Mouse (Mus musculus): ENCODE measurements around the gene Terb1. TPM values are rescaled to one million over a fixed set of nuclear protein-coding genes. Genes with fewer than 3 reads are reported as not detected.

The Terb1 gene
- polyA plus RNA-seq, 1 experiment from 2014 or later, result 0.21 TPM

- no peaks in the 10 kb centered on the region for H3K27me3 ChIP-seq (replicated peaks)
- 77% methylated on average over 3 of the region's 3 CpGs for WGBS
- no peak for ATAC-seq (ENCODE audit: insufficient read depth, low FRiP score, low read depth)
Measured at GRCm38 (mm10) chr8:104446016-104446415, 63.7 kb downstream of the Terb1 start.

GRCm38 (mm10) chr8:104445248-104445647 is 64.5 kb downstream of the Terb1 start:
- H3K27me3 ChIP-seq (replicated peaks), result no peaks in the 10 kb centered on the region
- no peak overlapping the region for H3K9ac ChIP-seq
- no peak overlapping the region for H3K27ac ChIP-seq
- H3K4me1 ChIP-seq, result peaks cover 11% of the 10 kb centered on the region
- H3K4me2 ChIP-seq, result no peak overlapping the region
- H3K4me3 ChIP-seq (replicated peaks), result no peak overlapping the region
- WGBS, result 60% methylated on average over 6 of the region's 6 CpGs
- H3K9me3 ChIP-seq, result no peaks in the 10 kb centered on the region
- no peaks in the 10 kb centered on the region for H3K36me3 ChIP-seq
- no peak for ATAC-seq (ENCODE audit: insufficient read depth, low FRiP score, low read depth)

More at GRCm38 (mm10) chr8:104446016-104446415, 63.7 kb downstream of the Terb1 start:
- Histone ChIP-seq H3K4me3 (replicated peaks) (no peak overlapping the region), H3K4me1 (peaks cover 8% of the 10 kb centered on the region), H3K9ac (no peak overlapping the region), H3K27ac (no peak overlapping the region), H3K4me2 (no peak overlapping the region), H3K9me3 (no peaks in the 10 kb centered on the region), H3K36me3 (no peaks in the 10 kb centered on the region)

GRCm38 (mm10) chr8:104443125-104443679 is 66.5 kb downstream of the Terb1 start:
- Histone ChIP-seq H3K9me3 (no peaks in the 10 kb centered on the region), H3K4me2 (peak overlapping the region; percentile 79; the same call in 1 of the 2 replicates), H3K4me3 (replicated peaks) (peak overlapping the region; percentile 92), H3K4me1 (peaks cover 11% of the 10 kb centered on the region), H3K27me3 (replicated peaks) (no peaks in the 10 kb centered on the region), H3K9ac (no peak overlapping the region), H3K36me3 (peaks cover 16% of the 10 kb centered on the region), H3K27ac (no peak overlapping the region)
- 64% methylated on average over 7 of the region's 7 CpGs for WGBS
- no peak for ATAC-seq (ENCODE audit: insufficient read depth, low FRiP score, low read depth)

GRCm38 (mm10) chr8:104442299-104443124 is 67.2 kb downstream of the Terb1 start, which contains the start of gene Dync1li2:
Dync1li2 (minus strand) TSS chr8:104443047.
- peak; percentile 84 for ATAC-seq (ENCODE audit: insufficient read depth, low FRiP score, low read depth)
- Histone ChIP-seq H3K27ac (peak within 1 kb of the TSS; percentile 77), H3K36me3 (peaks cover 21% of the 10 kb centered on the region), H3K4me3 (replicated peaks) (peak within 1 kb of the TSS; percentile 92), H3K27me3 (replicated peaks) (no peaks in the 10 kb centered on the region), H3K4me1 (peaks cover 11% of the 10 kb centered on the region), H3K9me3 (no peaks in the 10 kb centered on the region), H3K9ac (peak within 1 kb of the TSS; percentile 80), H3K4me2 (peak within 1 kb of the TSS; percentile 79)
- WGBS, result under 1% methylated on average over 75 of the region's 75 CpGs

GRCm38 (mm10) chr8:104441613-104442012 is 68.1 kb downstream of the Terb1 start:
- H3K27ac ChIP-seq, result no peak overlapping the region
- 63% methylated on average over 7 of the region's 7 CpGs for WGBS

GRCm38 (mm10) chr8:104439461-104439860 is 70.2 kb downstream of the Terb1 start:
- no peaks in the 10 kb centered on the region for H3K9me3 ChIP-seq

More at GRCm38 (mm10) chr8:104441613-104442012, 68.1 kb downstream of the Terb1 start:
- H3K27me3 ChIP-seq (replicated peaks), result no peaks in the 10 kb centered on the region
- H3K4me3 ChIP-seq (replicated peaks), result peak overlapping the region; percentile 92
- peaks cover 30% of the 10 kb centered on the region for H3K36me3 ChIP-seq
- H3K9ac ChIP-seq, result peak overlapping the region; percentile 80; the same call in 1 of the 2 replicates
- H3K9me3 ChIP-seq, result no peaks in the 10 kb centered on the region
- H3K4me2 ChIP-seq, result peak overlapping the region; percentile 79
- no peak for ATAC-seq (ENCODE audit: insufficient read depth, low FRiP score, low read depth)
- H3K4me1 ChIP-seq, result peaks cover 13% of the 10 kb centered on the region

GRCm38 (mm10) chr8:104437494-104438135 is 72.1 kb downstream of the Terb1 start:
- 86% methylated on average over 13 of the region's 13 CpGs for WGBS

More at GRCm38 (mm10) chr8:104439461-104439860, 70.2 kb downstream of the Terb1 start:
- H3K4me2 ChIP-seq, result no peak overlapping the region
- peaks cover 44% of the 10 kb centered on the region for H3K36me3 ChIP-seq
- ATAC-seq (ENCODE audit: insufficient read depth, low FRiP score, low read depth), result no peak
- H3K27me3 ChIP-seq (replicated peaks), result no peaks in the 10 kb centered on the region
- 92% methylated on average over 8 of the region's 8 CpGs for WGBS
- peaks cover 26% of the 10 kb centered on the region for H3K4me1 ChIP-seq
- H3K9ac ChIP-seq, result no peak overlapping the region
- H3K4me3 ChIP-seq (replicated peaks), result no peak overlapping the region
- H3K27ac ChIP-seq, result no peak overlapping the region

GRCm38 (mm10) chr8:104436591-104436990 is 73.1 kb downstream of the Terb1 start:
- Histone ChIP-seq H3K9me3 (no peaks in the 10 kb centered on the region), H3K4me2 (no peak overlapping the region), H3K36me3 (peaks cover 62% of the 10 kb centered on the region), H3K4me3 (replicated peaks) (no peak overlapping the region), H3K27me3 (replicated peaks) (no peaks in the 10 kb centered on the region), H3K27ac (peak overlapping the region; percentile 66), H3K9ac (no peak overlapping the region), H3K4me1 (peaks cover 25% of the 10 kb centered on the region)
- no peak for ATAC-seq (ENCODE audit: insufficient read depth, low FRiP score, low read depth)
- 89% methylated on average over 4 of the region's 4 CpGs for WGBS

More at GRCm38 (mm10) chr8:104437494-104438135, 72.1 kb downstream of the Terb1 start:
- H3K9ac ChIP-seq, result no peak overlapping the region
- peaks cover 28% of the 10 kb centered on the region for H3K4me1 ChIP-seq
- H3K4me3 ChIP-seq (replicated peaks), result no peak overlapping the region
- no peak overlapping the region for H3K27ac ChIP-seq
- no peaks in the 10 kb centered on the region for H3K9me3 ChIP-seq
- no peak for ATAC-seq (ENCODE audit: insufficient read depth, low FRiP score, low read depth)
- no peak overlapping the region for H3K4me2 ChIP-seq
- H3K27me3 ChIP-seq (replicated peaks), result no peaks in the 10 kb centered on the region
- H3K36me3 ChIP-seq, result peaks cover 52% of the 10 kb centered on the region

GRCm38 (mm10) chr8:104436038-104436437 is 73.7 kb downstream of the Terb1 start:
- Histone ChIP-seq H3K9ac (no peak overlapping the region), H3K9me3 (no peaks in the 10 kb centered on the region), H3K27me3 (replicated peaks) (no peaks in the 10 kb centered on the region), H3K4me2 (no peak overlapping the region), H3K4me3 (replicated peaks) (no peak overlapping the region), H3K27ac (peak overlapping the region; percentile 66; the same call in 1 of the 2 replicates), H3K36me3 (peaks cover 65% of the 10 kb centered on the region), H3K4me1 (peaks cover 19% of the 10 kb centered on the region)
- ATAC-seq (ENCODE audit: insufficient read depth, low FRiP score, low read depth), result peak; percentile 86
- WGBS, result 35% methylated on average over 12 of the region's 12 CpGs

- H3K4me2 ChIP-seq, result no peak overlapping the region
- no peak for ATAC-seq (ENCODE audit: insufficient read depth, low FRiP score, low read depth)
- H3K4me1 ChIP-seq, result peaks cover 17% of the 10 kb centered on the region
- H3K27ac ChIP-seq, result 0 out of 2 replicates have a peak overlapping the region, but pooled peaks have one; percentile 66
- H3K27me3 ChIP-seq (replicated peaks), result no peaks in the 10 kb centered on the region
- peaks cover 70% of the 10 kb centered on the region for H3K36me3 ChIP-seq
- no peak overlapping the region for H3K9ac ChIP-seq
- H3K4me3 ChIP-seq (replicated peaks), result no peak overlapping the region
- no peaks in the 10 kb centered on the region for H3K9me3 ChIP-seq
- WGBS, result 78% methylated on average over 18 of the region's 18 CpGs
Measured at GRCm38 (mm10) chr8:104434826-104435354, 74.8 kb downstream of the Terb1 start.

- no peak overlapping the region for H3K9ac ChIP-seq
- no peak overlapping the region for H3K4me3 ChIP-seq (replicated peaks)
- 59% methylated on average over 4 of the region's 4 CpGs for WGBS
- ATAC-seq (ENCODE audit: insufficient read depth, low FRiP score, low read depth), result peak; percentile 41; the same call in 1 of the 2 replicates
- peaks cover 66% of the 10 kb centered on the region for H3K36me3 ChIP-seq
- peaks cover 17% of the 10 kb centered on the region for H3K4me1 ChIP-seq
- H3K27ac ChIP-seq, result peak overlapping the region; percentile 36; the same call in 1 of the 2 replicates
- no peak overlapping the region for H3K4me2 ChIP-seq
- no peaks in the 10 kb centered on the region for H3K27me3 ChIP-seq (replicated peaks)
- H3K9me3 ChIP-seq, result no peaks in the 10 kb centered on the region
Measured at GRCm38 (mm10) chr8:104434275-104434674, 75.4 kb downstream of the Terb1 start.

All from stomach, embryonic 15.5 days (tissue).